Mouse (Mus musculus): ENCODE measurements around the gene Spef1.

The Spef1 gene

GRCm38 (mm10) chr2:131171401-131172104 is 15.5 kb downstream of the Spef1 start:
- POLR2A ChIA-PET: interaction anchor here (0.5 to 8.3 kb wide), 41 partner anchors 8 to 858 kb away, joined by 3 to 95 read pairs (median 5); partner anchors contain the start of genes 1700037H04Rik (in 4 of the 4), Cdc25b (in 3 of the 4), Spef1 (in 3 of the 4) and Cenpb (in 2 of the 4)
- CTCF ChIA-PET: interaction anchor here (1.0 to 3.0 kb wide), 15 partner anchors 8 to 374 kb away, joined by 3 to 16 read pairs (median 5); partner anchors contain the start of genes 1700037H04Rik (in 1 of the 4), Cdc25b (in 1 of the 4), Cenpb (in 1 of the 4) and Spef1 (in 1 of the 4)

GRCm38 (mm10) chr2:131170936-131171335 is 16.1 kb downstream of the Spef1 start:
- ChIA-PET POLR2A (interaction anchor here (0.6 to 8.3 kb wide), 31 partner anchors 8 to 859 kb away, joined by 3 to 95 read pairs (median 7); partner anchors contain the start of genes 1700037H04Rik (in 4 of the 4), Cdc25b (in 3 of the 4), Spef1 (in 3 of the 4) and Cenpb (in 2 of the 4)), CTCF (interaction anchor here (0.8 to 3.0 kb wide), 15 partner anchors 8 to 374 kb away, joined by 3 to 16 read pairs (median 5); partner anchors contain the start of genes Cenpb (in 2 of the 4), 1700037H04Rik (in 1 of the 4), Cdc25b (in 1 of the 4) and Spef1 (in 1 of the 4))

GRCm38 (mm10) chr2:131168914-131169313 is 18.2 kb downstream of the Spef1 start:
- ChIA-PET CTCF (interaction anchor here in 2 of 4 experiments (1.0 to 2.0 kb wide), 3 partner anchors 9 to 41 kb away, joined by 3 to 6 read pairs (median 4); partner anchors contain the start of gene 1700037H04Rik (in 1 of the 2)), POLR2A (interaction anchor here (0.5 to 5.7 kb wide), 18 partner anchors 8 to 335 kb away, joined by 3 to 95 read pairs (median 5); partner anchors contain the start of genes 1700037H04Rik (in 4 of the 4), Cenpb (in 2 of the 4), Cdc25b (in 1 of the 4) and Spef1 (in 1 of the 4))

- CTCF ChIA-PET: interaction anchor here in 3 of 4 experiments (0.6 to 2.0 kb wide), 4 partner anchors 32 to 1410 kb away, joined by 4 to 6 read pairs (median 4); no protein-coding TSS in a partner anchor
Observed at GRCm38 (mm10) chr2:131167984-131168383, 19.1 kb downstream of the Spef1 start.

GRCm38 (mm10) chr2:131166172-131166571 is 20.9 kb downstream of the Spef1 start:
- POLR2A ChIA-PET: interaction anchor here in 1 of 4 experiments (1.9 kb wide), 1 partner anchor 12 kb away, joined by 7 read pairs; no protein-coding TSS in a partner anchor
- CTCF ChIA-PET: interaction anchor here in 1 of 4 experiments (0.6 kb wide), 1 partner anchor 128 kb away, joined by 3 read pairs; no protein-coding TSS in a partner anchor

More at GRCm38 (mm10) chr2:131167984-131168383, 19.1 kb downstream of the Spef1 start:
- POLR2A ChIA-PET: interaction anchor here (0.9 to 5.7 kb wide), 9 partner anchors 7 to 37 kb away, joined by 3 to 95 read pairs (median 6); partner anchors contain the start of genes 1700037H04Rik (in 4 of the 4), Cdc25b (in 1 of the 4) and Spef1 (in 1 of the 4)

GRCm38 (mm10) chr2:131163924-131164323 is 23.2 kb downstream of the Spef1 start:
- POLR2A ChIA-PET: interaction anchor here in 2 of 4 experiments (0.9 to 1.0 kb wide), 2 partner anchors 9 kb away, joined by 3 read pairs; no protein-coding TSS in a partner anchor
- CTCF ChIA-PET: interaction anchor here in 1 of 4 experiments (0.6 kb wide), 1 partner anchor 46 kb away, joined by 3 read pairs; no protein-coding TSS in a partner anchor

- POLR2A ChIA-PET: interaction anchor here (0.5 to 5.0 kb wide), 60 partner anchors 8 to 597 kb away, joined by 3 to 95 read pairs (median 8); partner anchors contain the start of genes Cdc25b (in 3 of the 4), Pank2 (in 3 of the 4), Spef1 (in 3 of the 4) and Cenpb (in 2 of the 4)
- CTCF ChIA-PET: interaction anchor here in 3 of 4 experiments (0.7 to 1.7 kb wide), 15 partner anchors 8 to 104 kb away, joined by 3 to 14 read pairs (median 4); partner anchors contain the start of genes Cdc25b (in 1 of the 3), Pank2 (in 1 of the 3) and Spef1 (in 1 of the 3)
Observed at GRCm38 (mm10) chr2:131160671-131161111, 26.4 kb downstream of the Spef1 start.

GRCm38 (mm10) chr2:131159938-131160581 is 27.0 kb downstream of the Spef1 start, which contains the start of gene 1700037H04Rik:
Gene 1700037H04Rik (minus strand): TSS chr2:131160081.
- CTCF ChIA-PET: interaction anchor here in 3 of 4 experiments (0.6 to 1.7 kb wide), 19 partner anchors 9 to 105 kb away, joined by 3 to 14 read pairs (median 4); partner anchors contain the start of genes Cdc25b (in 2 of the 3), Spef1 (in 2 of the 3), Ap5s1 (in 1 of the 3) and Pank2 (in 1 of the 3)

GRCm38 (mm10) chr2:131159491-131159910 is 27.6 kb downstream of the Spef1 start:
- ChIA-PET POLR2A (interaction anchor here (0.7 to 5.0 kb wide), 63 partner anchors 8 to 495 kb away, joined by 3 to 95 read pairs (median 7); partner anchors contain the start of genes Cdc25b (in 4 of the 4), Spef1 (in 4 of the 4), Pank2 (in 3 of the 4) and Cenpb (in 2 of the 4)), CTCF (interaction anchor here in 3 of 4 experiments (0.6 to 1.7 kb wide), 14 partner anchors 12 to 104 kb away, joined by 3 to 14 read pairs (median 4); partner anchors contain the start of genes Ap5s1 (in 1 of the 3), Cdc25b (in 1 of the 3) and Spef1 (in 1 of the 3))

More at GRCm38 (mm10) chr2:131159938-131160581, 27.0 kb downstream of the Spef1 start, which contains the start of gene 1700037H04Rik:
- POLR2A ChIA-PET: interaction anchor here (0.5 to 5.0 kb wide), 72 partner anchors 8 to 597 kb away, joined by 3 to 95 read pairs (median 5); partner anchors contain the start of genes Cdc25b (in 4 of the 4), Spef1 (in 4 of the 4), Pank2 (in 3 of the 4) and Cenpb (in 2 of the 4)

GRCm38 (mm10) chr2:131156987-131157386 is 30.1 kb downstream of the Spef1 start:
- POLR2A ChIA-PET: interaction anchor here (0.5 to 3.8 kb wide), 12 partner anchors 6 to 936 kb away, joined by 3 to 28 read pairs (median 4); partner anchors contain the start of genes Cdc25b (in 2 of the 4) and Spef1 (in 2 of the 4)
- CTCF ChIA-PET: no interaction called here

GRCm38 (mm10) chr2:131154036-131154435 is 33.0 kb downstream of the Spef1 start:
- POLR2A ChIA-PET: interaction anchor here in 2 of 4 experiments (1.0 to 1.3 kb wide), 3 partner anchors 23 to 102 kb away, joined by 3 read pairs; partner anchors contain the start of genes Cdc25b (in 1 of the 2) and Spef1 (in 1 of the 2)

GRCm38 (mm10) chr2:131152166-131152730 is 34.8 kb downstream of the Spef1 start:
- CTCF ChIA-PET: interaction anchor here (0.6 to 1.7 kb wide), 4 partner anchors 10 to 156 kb away, joined by 3 to 5 read pairs (median 5); no protein-coding TSS in a partner anchor

More at GRCm38 (mm10) chr2:131154036-131154435, 33.0 kb downstream of the Spef1 start:
- CTCF ChIA-PET: interaction anchor here in 1 of 4 experiments (1.3 kb wide), 1 partner anchor 99 kb away, joined by 4 read pairs; no protein-coding TSS in a partner anchor

GRCm38 (mm10) chr2:131149254-131149578 is 37.9 kb downstream of the Spef1 start:
- ChIA-PET CTCF (interaction anchor here in 1 of 4 experiments (1.0 kb wide), 1 partner anchor 23 kb away, joined by 3 read pairs; the partner anchor contains the start of gene Hspa12b), POLR2A (interaction anchor here in 3 of 4 experiments (0.6 to 3.9 kb wide), 5 partner anchors 10 to 161 kb away, joined by 3 to 28 read pairs (median 4); partner anchors contain the start of gene 1700037H04Rik (in 1 of the 3))

More at GRCm38 (mm10) chr2:131152166-131152730, 34.8 kb downstream of the Spef1 start:
- POLR2A ChIA-PET: interaction anchor here in 3 of 4 experiments (0.8 to 3.9 kb wide), 13 partner anchors 7 to 202 kb away, joined by 3 to 28 read pairs (median 4); partner anchors contain the start of gene 1700037H04Rik (in 2 of the 3)

GRCm38 (mm10) chr2:131148353-131149253 is 38.5 kb downstream of the Spef1 start:
- POLR2A ChIA-PET: interaction anchor here in 2 of 4 experiments (1.3 to 3.9 kb wide), 2 partner anchors 10 to 27 kb away, joined by 5 to 28 read pairs; partner anchors contain the start of gene 1700037H04Rik (in 1 of the 2)
- CTCF ChIA-PET: interaction anchor here in 1 of 4 experiments (1.0 kb wide), 1 partner anchor 22 kb away, joined by 3 read pairs; the partner anchor contains the start of gene Hspa12b

GRCm38 (mm10) chr2:131147043-131147365 is 40.1 kb downstream of the Spef1 start:
- ChIA-PET CTCF (interaction anchor here in 1 of 4 experiments (0.8 kb wide), 1 partner anchor 759 kb away, joined by 3 read pairs; no protein-coding TSS in a partner anchor), POLR2A (interaction anchor here in 2 of 4 experiments (1.2 to 1.5 kb wide), 3 partner anchors 13 to 28 kb away, joined by 3 to 4 read pairs (median 4); partner anchors contain the start of gene 1700037H04Rik (in 2 of the 2))
